Mouse (Mus musculus) C2C12 (cell line): ENCODE data around the gene Galntl5.

ENCODE experiments used
- CTCF ChIP-seq: IDR thresholded peaks from one replicate; pipeline ENCODE4 v1.5.1; 2011; ENCODE audit not compliant: control insufficient read depth, insufficient read depth, insufficient read length
- FOSL1 ChIP-seq: IDR thresholded peaks from one replicate; pipeline ENCODE4 v1.8.0; 2011; ENCODE audit warnings: mild to moderate bottlenecking, low read length; ENCODE audit not compliant: poor library complexity, insufficient read depth, severe bottlenecking
- MYOD1 ChIP-seq: IDR thresholded peaks from one replicate; pipeline ENCODE4 v1.6.1; 2011; ENCODE audit warnings: low read depth; ENCODE audit not compliant: control insufficient read depth, insufficient read length
- MYOG ChIP-seq: IDR thresholded peaks from one replicate; pipeline ENCODE4 v1.6.1; 2011; ENCODE audit not compliant: control insufficient read depth, insufficient read length; ENCODE audit errors: extremely low read depth

- no peak for TF ChIP-seq CTCF
- no peak for TF ChIP-seq MYOG
- TF ChIP-seq MYOD1 = no peak
- TF ChIP-seq FOSL1 = no peak
Measured at GRCm38 (mm10) chr5:25245806-25246472, 64.7 kb downstream of the Galntl5 start.
